In genomic region chr12:52276320-52276719, GRCm38 (mm10) we compare ENCODE assay signal across 19 mouse cellular contexts.
"Had no signal": no experiment of that assay in that cellular context is flagged by ENCODE, and none has a peak within 500 bp of the region (broad histone marks: within the 10 kb centered on the region; RNA-seq: fewer than 3 reads in every experiment).

No protein-coding gene starts in this region.

- H3K27me3 ChIP-seq: midbrain, embryonic 12.5 days; neural tube, embryonic 13.5 days; neural tube, embryonic 15.5 days; stomach, embryonic 15.5 days had no signal

- H3K9me3 ChIP-seq: midbrain, embryonic 12.5 days; neural tube, embryonic 13.5 days; neural tube, embryonic 15.5 days; stomach, embryonic 15.5 days had no signal

- ATAC-seq: midbrain, embryonic 16.5 days had no signal

- H3K4me1 ChIP-seq: midbrain, embryonic 12.5 days; neural tube, embryonic 13.5 days; neural tube, embryonic 15.5 days; stomach, embryonic 15.5 days had no signal

- H3K36me3 ChIP-seq: midbrain, embryonic 12.5 days; neural tube, embryonic 13.5 days; neural tube, embryonic 15.5 days; stomach, embryonic 15.5 days had no signal

- H3K9ac ChIP-seq: lung, embryonic 14.5 days; midbrain, embryonic 12.5 days; neural tube, embryonic 13.5 days; neural tube, embryonic 15.5 days; stomach, embryonic 15.5 days had no signal

- DNase-seq: lung, adult 18-20 months; lung, embryonic 14.5 days; lung, postnatal 10 days; lung, postnatal 4 days; midbrain, embryonic 14.5 days; retina, postnatal 1 day; right cerebral cortex, adult 18-20 months; right cerebral cortex, postnatal 25 days; right cerebral cortex, postnatal 4 days; thymus, adult 2 months; thymus, postnatal 25 days; thymus, postnatal 4 days had no signal

- H3K27ac ChIP-seq: midbrain, embryonic 12.5 days; neural tube, embryonic 13.5 days; neural tube, embryonic 15.5 days; stomach, embryonic 15.5 days; stomach, postnatal 0 days had no signal

- H3K4me3 ChIP-seq: midbrain, embryonic 12.5 days; myocyte; neural tube, embryonic 13.5 days; neural tube, embryonic 15.5 days; stomach, embryonic 15.5 days had no signal

- H3K4me2 ChIP-seq: lung, embryonic 14.5 days; midbrain, embryonic 12.5 days; neural tube, embryonic 13.5 days; neural tube, embryonic 15.5 days; stomach, embryonic 15.5 days had no signal
